Mouse (Mus musculus) naive thymus-derived CD4-positive, alpha-beta T cell, adult 2 months (primary cell): ENCODE measurements around the gene Casr.
A peak's percentile ranks its signal among the peaks of the same experiment; 100 is the strongest.

Experiments
- DNase-seq: peaks from one replicate; pipeline ENCODE4 v3.0.0-alpha.2; 2011; ENCODE audit warnings: low read depth

Casr gene

DNA sequence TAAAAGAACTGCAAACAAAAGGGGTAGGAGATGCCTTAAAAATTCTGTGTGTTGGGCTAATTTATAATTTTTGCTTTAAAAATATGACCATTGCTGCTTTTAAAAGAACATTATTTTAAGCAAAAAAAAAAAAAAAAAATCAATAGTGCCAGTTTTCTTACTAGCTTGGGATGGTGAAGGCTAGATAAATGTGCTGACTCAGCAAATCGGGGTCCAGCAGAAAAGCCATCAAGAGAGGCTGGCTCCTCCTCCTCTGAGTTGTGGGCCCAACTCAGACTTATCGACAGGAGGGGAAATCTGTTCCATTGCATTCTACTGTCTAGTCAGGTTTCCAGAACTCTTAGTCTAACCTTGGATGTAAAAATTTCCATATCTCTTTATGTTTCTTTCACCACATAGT, 45.6 kb downstream of the Casr start:
- no peak for DNase-seq

DNA sequence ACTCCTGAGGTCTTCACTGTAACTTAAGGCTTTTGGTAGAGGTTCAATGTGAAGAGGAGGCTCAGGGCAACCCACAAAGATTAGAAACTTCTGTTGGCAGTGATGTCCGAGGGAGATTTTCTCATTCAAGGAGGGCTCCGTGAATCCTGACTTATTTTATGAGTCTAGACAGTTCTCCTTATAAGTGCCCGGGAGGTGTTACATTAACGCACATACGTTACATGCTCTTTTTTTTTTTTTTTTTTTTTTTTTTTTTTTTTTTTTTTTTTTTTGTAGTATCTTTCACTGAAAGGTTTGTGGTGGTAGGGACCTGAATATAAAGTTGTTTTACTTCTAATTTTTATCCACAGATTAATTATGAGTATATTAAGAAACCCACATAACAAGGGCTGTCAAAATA, 54.6 kb downstream of the Casr start:
- DNase-seq = no peak

DNA sequence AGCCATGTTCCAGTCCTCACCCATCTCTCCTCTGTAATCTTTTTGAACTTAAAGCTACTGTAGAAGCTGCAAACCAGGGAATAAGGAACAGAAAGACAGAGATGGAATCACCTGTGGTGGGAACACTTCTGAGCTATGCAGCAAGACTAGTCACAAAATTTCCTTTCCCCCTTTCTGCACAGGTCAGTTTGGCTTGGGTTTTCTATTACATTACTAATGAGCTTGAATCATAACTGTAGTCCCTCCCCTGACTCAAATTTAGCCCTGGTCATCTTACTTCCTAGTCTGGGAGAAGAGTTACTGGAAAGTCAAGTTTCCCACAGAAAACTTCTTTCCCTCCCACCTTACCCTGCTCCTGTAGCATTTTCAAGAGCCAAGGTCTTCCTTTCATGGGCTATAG, 55.1 kb downstream of the Casr start:
- no peak for DNase-seq

DNA sequence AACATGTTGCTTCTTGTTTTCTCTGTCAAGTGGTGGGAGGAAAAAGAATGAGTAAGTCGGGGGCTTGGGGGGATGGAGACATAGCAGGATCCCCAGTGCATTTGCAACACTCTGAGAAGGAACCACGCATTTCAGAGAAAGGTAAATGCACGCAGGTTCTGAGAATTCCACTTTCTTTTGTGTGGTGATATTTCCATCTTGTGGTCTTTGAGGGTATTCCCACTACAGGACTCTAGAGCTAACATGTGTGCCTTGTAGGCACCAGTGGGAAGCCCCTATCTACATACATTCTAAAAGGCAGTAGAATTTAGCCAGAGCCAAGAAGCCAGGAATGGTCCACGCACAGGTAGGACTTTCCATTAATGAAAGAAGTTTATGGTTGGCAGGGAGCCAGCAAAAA, 56.0 kb downstream of the Casr start:
- DNase-seq = no peak

DNA sequence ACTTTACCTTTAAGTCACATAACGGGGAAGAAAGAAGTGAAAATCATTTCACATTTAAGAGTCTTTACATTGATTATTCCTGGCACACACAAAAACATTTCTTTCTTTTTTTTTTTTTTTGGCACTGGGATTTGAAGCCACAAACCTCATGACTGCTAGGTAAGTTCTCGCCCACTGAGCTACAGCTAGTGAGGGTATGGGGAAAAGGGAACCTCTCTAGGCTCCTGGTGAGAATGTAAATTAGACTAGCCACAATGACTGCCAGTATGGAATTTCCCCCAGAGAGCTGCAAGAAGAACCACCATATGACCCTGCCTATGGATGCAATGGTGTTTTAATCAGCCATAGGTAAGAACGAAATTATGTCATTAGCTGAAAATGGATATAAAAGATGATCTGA, 56.8 kb downstream of the Casr start:
- no peak for DNase-seq

DNA sequence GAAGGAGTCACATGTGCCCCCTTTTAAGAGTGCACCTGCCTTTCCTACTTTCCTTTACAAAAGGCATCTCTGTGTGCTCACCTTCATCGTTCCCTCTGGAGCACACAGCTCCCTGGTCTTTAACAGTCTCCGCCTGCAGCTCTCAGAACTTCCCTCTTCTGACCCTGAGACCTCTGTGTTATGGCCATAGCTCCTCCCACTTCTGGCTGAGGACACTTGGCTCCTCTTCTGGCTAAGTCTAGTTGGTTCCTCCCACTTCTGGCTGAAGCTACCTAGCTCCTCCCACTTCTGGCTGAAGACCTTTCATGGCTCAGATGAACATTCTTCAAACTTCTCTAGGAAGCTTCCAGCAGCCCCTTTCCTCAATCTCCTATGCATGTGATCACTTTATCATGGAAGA, 59.7 kb downstream of the Casr start:
- DNase-seq = no peak

DNA sequence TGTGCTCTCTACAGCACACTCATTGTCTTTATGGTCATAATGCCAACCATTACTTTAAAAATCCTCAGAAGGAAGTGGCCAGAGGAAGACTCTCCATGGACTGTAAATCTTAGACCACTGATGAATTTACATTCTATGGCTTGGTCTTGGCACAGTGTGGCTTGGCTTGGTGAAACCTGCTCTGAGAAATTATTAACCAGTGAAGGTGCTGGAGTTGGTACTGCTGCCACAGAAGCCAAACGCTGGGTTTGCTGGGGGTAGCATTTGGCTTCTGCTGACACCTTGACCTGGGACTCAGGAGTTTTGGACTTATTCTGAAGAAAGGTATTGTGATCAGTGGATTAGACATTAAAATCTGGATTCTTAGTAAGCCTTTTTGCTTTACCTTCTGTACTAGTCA, 69.5 kb downstream of the Casr start:
- DNase-seq = no peak

DNA sequence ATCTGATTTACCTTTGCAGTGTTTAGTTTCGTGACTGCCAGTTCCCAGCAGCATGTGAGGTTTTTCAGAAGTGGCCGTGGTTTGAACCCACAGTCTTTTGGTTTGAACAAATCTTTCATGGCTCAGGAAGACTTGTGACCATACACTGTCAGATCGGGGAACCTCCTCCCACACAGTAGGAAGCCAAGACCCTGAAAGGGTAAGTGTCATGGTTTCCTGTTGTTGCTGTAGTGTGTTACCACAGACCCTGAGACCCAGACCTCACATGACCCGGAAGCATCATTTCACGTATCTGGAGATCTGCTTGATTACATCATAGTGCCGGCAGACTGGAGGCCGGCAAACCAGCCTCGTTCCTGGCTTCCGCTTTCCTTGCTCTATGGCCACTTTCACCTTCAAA, 85.1 kb downstream of the Casr start:
- peak; percentile 79 for DNase-seq

DNA sequence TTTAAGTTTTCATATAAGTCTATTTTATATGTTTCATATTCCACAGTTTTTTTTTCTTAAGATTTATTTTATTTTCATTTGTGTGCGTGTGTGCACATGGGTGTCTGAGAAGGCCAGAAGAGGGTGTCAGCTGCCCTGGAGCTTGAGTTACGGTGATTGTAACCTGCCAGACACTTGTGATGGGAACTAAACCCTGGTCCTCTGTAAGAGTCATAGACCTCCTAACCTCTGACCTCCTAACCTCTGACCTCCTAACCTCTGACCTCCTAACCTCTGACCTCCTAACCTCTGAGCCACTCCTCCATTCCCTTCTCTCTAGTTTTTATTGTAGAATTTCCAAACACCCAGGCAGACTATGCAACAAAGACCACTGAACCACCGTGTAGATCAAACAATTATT, 86.4 kb downstream of the Casr start:
- no peak for DNase-seq

DNA sequence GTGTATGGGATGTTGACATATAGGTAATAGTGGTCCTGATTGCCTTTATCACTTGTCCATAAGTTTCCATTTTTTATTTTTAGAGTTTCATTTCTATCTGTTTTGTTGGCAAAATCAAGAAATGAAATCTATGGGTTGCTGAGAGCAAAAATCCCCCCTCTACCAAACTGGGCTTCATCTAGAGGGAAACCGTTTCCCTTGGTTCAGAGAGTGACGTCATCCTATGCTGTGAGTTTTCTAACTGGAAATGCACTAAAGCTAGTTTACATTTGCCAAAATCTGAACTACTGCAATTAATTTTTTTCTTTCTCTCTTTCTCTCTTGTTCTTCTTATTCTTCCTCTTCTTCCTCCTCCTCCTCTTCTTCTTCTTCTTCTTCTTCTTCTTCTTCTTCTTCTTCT, 87.1 kb downstream of the Casr start:
- DNase-seq = no peak

DNA sequence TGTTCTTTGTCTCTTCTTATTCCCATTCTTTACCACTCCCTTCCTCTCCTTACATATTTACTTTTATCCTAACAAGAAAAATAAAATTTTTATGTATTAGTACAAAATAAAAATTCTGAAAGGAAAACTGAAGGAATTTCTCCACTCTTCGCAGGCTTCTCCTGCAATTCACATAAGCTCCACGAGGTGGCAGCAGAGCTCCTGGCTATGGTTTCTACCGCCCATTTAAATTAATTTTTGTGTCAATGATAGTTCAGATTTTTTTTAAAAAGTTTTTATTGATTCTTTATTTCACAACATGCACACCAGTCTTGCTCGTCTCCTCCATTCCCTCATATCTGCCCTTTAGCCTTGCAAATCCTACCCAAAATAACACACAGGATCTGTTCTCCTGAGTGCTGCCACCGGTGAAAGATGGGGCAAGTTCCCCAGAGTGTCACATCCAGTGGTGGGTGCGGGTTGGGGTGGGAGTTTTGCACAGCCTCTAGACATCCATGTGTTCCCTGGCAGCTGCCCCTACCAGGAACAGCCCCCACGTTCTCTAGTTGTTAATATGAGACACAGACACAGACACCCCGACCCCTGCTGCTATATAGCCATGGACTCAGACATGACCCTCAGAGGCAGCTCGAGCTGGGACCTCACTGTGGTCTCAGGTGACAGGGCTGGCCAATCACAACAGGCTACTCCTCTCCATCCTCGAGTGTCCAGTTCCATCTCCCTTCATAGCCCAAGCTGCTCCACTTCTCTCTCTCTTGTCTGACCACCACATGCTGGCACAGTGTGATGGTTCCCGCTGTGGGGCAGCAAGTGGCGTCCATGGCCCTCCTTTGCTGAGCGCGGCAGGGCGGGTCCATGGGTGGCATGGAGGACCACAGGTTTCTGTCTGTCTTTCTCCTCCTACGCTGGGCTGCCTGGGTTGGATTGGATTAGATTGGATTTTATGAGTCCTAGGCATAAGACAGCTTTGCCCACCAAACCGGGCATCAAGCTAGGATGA, 88.4 kb downstream of the Casr start:
- peak; percentile 63 for DNase-seq

DNA sequence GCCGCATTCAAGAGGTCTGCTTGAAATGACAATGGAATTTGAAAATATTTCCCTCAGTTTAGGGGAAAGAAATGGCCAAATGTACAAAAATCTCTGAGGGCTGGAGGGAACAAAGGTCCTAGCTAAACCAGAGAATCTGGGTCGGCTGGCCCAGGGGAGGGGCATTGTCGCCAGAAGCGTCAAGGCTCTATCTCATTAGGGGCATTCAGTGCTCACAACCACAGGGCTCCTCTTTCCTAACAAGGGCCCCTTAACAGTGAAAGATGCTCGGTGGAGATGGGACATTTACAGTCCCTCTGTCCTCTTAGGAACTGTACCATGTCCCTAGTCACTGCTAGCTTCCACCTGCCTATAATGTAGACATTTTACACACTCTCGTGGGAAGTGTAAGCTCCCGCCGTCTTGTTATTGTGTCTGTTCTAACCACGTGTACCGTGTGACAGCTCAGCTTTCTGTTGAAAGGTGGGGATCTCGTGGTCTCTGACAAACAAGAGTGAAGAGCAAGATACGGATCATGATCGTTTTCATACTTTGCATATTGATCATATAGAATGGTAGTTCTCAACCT, 90.8 kb downstream of the Casr start:
- no peak for DNase-seq

DNA sequence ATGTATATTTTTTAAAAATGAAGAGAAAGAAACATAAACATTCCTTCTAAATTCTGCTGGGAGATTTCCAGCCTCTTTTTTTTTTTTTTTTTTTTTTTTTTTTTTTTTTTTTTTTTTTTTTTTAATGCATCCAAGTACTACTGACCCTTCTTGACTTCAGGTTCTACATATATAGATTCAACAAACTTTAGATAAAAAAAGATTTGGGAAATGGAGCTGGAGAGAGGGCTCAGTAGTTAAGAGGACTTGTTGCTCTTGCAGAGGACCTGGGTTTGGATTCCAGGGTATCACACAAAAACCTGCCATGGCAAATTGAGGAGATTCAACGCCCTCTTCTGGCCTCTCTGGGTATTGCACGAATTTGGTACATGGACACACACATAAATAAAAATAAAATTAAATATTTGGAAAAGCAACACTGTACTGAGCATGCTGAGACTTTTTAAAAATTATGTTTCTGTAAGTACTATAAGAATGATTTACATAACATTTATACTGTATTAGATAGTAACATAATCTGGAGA, 91.9 kb downstream of the Casr start:
- peak; percentile 62 for DNase-seq

DNA sequence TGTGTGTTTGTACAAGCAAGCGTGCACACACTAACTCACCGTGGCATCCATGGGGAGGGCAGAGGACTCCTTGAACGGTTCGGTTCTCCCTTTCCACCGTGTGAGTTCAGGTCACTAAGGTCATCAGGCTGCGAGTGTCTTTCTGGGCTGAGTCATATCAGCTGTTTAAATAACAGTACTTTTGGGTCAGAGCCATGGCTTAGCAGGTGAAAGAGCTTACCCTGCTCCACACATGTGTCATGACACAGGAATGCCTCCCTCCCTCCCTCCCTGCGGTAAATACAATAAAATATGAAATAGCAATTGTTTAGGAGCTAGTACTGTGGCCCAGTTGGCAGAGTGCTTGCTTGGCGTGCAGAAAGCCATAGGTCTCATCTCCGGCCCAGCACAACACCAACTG, 92.6 kb downstream of the Casr start:
- no peak for DNase-seq

DNA sequence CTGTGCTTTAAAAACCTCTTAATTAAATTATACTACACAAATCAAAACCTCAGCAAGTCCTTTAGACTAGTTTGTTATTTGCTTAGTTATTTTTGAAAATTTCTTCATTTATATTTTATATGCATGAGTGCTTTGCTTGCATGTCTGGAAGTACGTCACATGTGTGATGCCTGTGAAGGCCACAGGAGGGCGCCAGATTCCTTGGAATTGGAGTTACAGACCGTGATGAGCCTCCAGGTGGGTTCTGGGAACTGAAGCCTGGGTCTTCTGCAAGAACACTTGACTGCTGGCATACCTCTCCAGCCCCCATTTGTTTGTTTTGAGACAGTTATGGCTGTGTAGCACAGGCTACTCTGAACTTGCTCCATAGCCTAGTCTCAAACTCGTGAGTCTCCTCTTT, 93.1 kb downstream of the Casr start:
- DNase-seq = no peak

DNA sequence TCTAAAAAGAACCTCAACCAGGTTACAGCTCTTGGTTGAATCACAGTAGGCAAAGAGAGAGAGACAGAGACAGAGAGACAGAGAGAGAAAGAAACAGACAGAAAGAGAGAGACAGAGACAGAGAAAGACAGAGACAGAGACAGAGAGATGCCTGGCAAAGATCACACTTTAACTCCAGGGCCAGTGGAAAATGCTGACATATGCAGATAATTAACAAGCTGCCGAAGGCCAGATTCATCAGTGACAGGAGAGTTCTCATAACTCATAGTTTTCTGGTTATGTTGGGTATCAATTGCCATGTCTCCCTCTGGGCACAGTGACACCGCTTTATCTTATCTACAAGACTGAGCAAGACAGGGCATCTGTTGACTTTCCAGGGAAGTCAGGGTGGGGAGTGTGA, 94.0 kb downstream of the Casr start:
- no peak for DNase-seq

DNA sequence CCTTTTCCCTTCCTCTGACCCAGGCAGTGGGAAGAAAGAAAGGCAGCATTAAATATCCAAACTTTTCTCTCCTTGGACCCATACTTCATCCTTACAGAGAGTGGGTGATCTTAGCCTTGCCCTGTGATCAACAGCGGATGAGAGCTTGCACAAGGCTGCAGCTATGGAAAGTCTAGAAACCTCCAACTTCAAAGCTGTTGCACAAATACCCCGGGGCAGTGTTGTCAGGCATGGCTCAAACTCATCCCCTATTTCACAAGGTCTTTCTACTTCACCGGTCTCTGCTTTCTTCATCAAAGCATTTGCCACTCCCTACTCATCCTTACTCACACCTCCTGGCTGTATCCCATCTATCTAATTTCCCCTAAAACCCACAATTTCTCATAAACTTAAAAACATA, 96.5 kb downstream of the Casr start:
- DNase-seq = no peak

DNA sequence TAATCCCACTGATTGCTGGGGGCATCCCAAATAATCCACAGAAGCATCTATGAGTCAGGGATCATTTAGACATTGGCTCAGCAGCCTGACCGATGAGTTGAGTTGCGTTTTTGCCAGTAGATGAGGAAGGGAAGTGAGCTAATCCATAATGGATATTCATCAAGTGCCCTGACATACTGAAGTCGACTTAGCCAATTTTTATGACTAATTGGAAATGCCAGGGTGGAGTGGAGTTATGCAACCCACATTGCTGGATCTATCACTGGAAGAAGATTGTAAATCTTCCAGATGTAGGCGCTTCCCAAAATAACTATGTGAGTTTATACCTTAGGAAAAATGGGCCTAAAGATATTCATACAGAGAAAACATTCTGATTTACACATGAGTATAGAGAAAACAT, 97.9 kb downstream of the Casr start:
- DNase-seq = no peak

DNA sequence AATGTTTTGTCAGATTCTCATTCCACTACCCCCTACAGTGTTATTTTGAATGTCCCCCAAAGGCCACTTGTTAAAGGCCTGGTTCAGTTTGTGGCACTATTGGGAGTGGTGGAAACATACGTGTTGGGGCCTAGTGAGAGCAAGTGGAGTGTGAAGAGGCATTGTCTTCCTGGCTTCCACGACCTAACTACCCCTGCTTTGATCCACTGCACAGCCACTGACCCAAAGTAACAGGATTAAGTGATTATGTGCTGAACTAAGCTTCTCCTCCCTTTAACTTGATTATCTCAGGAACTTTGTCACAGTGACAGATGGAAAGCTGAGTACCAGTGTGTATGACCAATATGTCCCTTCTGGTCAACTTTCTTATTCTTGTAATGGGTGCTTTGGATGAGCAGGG, 101.5 kb downstream of the Casr start:
- no peak for DNase-seq

DNA sequence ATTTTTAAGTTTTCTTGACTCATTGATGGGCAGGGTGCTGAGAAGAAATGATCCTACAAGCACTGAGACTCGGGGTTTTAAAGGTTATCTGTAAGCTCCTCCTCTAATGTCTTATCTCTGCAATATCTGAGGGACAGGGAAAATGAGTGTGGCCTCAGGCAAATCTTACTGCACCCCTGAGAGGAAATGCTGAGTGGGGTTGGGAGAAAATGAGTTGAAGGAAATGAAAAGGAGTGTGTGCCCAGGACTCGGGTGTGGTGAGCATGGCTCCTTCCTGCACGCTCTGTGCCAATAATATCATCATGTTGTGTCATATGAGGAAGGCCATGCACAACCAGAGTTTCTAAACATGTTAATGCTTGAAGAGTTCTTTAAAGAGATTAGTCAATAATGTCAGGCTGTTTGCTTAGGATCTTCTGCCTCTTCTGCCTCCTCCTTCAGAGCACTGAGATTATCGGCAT, 106.6 kb downstream of the Casr start, which contains the start of gene Stfa3:
Gene Stfa3 (minus strand): TSS at position 51 of the 461 bp plus-strand sequence.
- DNase-seq = no peak
